Mouse (Mus musculus) monocyte, adult 2 months (primary cell): ENCODE data around the gene Mapk12.
A peak's percentile ranks its signal among the peaks of the same experiment; 100 is the strongest.

Experiments used
- DNase-seq, 2 experiments: peaks; one replicate each; pipeline ENCODE4 v3.0.0; 2022; ENCODE audit warnings: low spot score in 2 of 2, low read depth in 1 of 2

Gene Mapk12

GRCm38 (mm10) chr15:89138531-89138930 lies 2.0 kb downstream of the Mapk12 start:
- DNase-seq, result no peak

- DNase-seq, result no peak
These were observed 2.5 kb downstream of the Mapk12 start for GRCm38 (mm10) chr15:89138046-89138405.

- no peak for DNase-seq
These were observed 3.0 kb downstream of the Mapk12 start for GRCm38 (mm10) chr15:89137378-89138045.

- DNase-seq, result no peak
These were observed 3.9 kb downstream of the Mapk12 start for GRCm38 (mm10) chr15:89136461-89137155.

- DNase-seq, result peak; percentile 77 to 80
These were observed 9.2 kb downstream of the Mapk12 start for GRCm38 (mm10) chr15:89131316-89131715.

GRCm38 (mm10) chr15:89130245-89130644 lies 10.3 kb downstream of the Mapk12 start:
- no peak for DNase-seq

- DNase-seq, result peak; percentile 48 to 72
These were observed 11.8 kb downstream of the Mapk12 start, which contains the start of gene Hdac10 for GRCm38 (mm10) chr15:89128382-89129350. Gene Hdac10, minus strand, starts transcription at chr15:89128700.

- DNase-seq, result no peak
These were observed 13.1 kb downstream of the Mapk12 start for GRCm38 (mm10) chr15:89127364-89127940.

GRCm38 (mm10) chr15:89126622-89127021 lies 13.9 kb downstream of the Mapk12 start:
- no peak for DNase-seq

GRCm38 (mm10) chr15:89125351-89125750 lies 15.2 kb downstream of the Mapk12 start:
- DNase-seq, result no peak

GRCm38 (mm10) chr15:89124312-89124711 lies 16.2 kb downstream of the Mapk12 start:
- DNase-seq, result no peak

- no peak for DNase-seq
These were observed 16.9 kb downstream of the Mapk12 start for GRCm38 (mm10) chr15:89123595-89123994.

- DNase-seq, result peak; percentile 81 to 91
These were observed 17.7 kb downstream of the Mapk12 start, which contains the start of gene Tubgcp6 for GRCm38 (mm10) chr15:89122649-89123366. Gene Tubgcp6, minus strand, starts transcription at chr15:89123112.

- no peak for DNase-seq
These were observed 22.5 kb downstream of the Mapk12 start for GRCm38 (mm10) chr15:89118007-89118406.

GRCm38 (mm10) chr15:89110147-89110546 lies 30.4 kb downstream of the Mapk12 start:
- DNase-seq, result no peak

GRCm38 (mm10) chr15:89106976-89107375 lies 33.5 kb downstream of the Mapk12 start:
- no peak for DNase-seq

- no peak for DNase-seq
These were observed 34.4 kb downstream of the Mapk12 start for GRCm38 (mm10) chr15:89106073-89106472.

- no peak for DNase-seq
These were observed 36.1 kb downstream of the Mapk12 start for GRCm38 (mm10) chr15:89104425-89104824.

- no peak for DNase-seq
These were observed 36.6 kb downstream of the Mapk12 start for GRCm38 (mm10) chr15:89103921-89104320.

- DNase-seq, result no peak
These were observed 37.9 kb downstream of the Mapk12 start for GRCm38 (mm10) chr15:89102646-89103045.
